Mouse (Mus musculus): ENCODE measurements around the gene Dido1.

DNA sequence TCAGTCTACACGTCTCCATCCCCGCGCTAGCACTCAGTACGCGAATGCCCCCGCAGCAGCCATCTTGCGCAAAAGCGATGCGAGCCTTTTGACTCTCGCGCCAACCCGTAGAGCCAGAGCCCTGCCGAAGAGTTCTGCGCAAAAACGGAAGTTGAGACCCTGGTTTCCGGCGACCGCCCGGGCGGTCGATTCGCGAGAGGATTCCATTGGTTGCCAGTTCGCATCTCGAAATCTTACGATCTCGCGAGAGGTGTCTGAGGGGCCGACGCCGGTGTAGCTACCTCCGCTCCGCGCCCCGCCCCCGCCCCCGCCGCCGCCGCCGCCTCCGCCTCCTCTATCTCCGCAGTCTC, at the start of gene Dido1, which contains the start of gene Gid8:
- TF ChIP-seq ZKSCAN1 (IDR thresholded peaks at IDR 0.05; ENCODE audit: low read depth, low read length): no peak
- no peak for TF ChIP-seq JUND (IDR thresholded peaks at IDR 0.05; ENCODE audit: low read depth, low read length)
- TF ChIP-seq EP300 (IDR thresholded peaks at IDR 0.05; ENCODE audit: low read depth in 1 of 2, low read length in 2 of 2): no peak
- TF ChIP-seq POLR2AphosphoS2 (IDR thresholded peaks at IDR 0.05; ENCODE audit: low read length): peak; percentile 47; the same call in 1 of the 2 replicates
- TF ChIP-seq CTCF (IDR thresholded peaks at IDR 0.05 in 2 of 3, conservative IDR thresholded peaks at IDR 0.05 in 1 of 3; ENCODE audit: control insufficient read depth in 1 of 3, insufficient read depth in 1 of 3, low read depth in 2 of 3, low read length in 3 of 3, poor library complexity in 1 of 3, severe bottlenecking in 1 of 3): no peak
- TF ChIP-seq POLR2A (IDR thresholded peaks at IDR 0.05; ENCODE audit: control insufficient read depth in 1 of 2, insufficient read depth in 1 of 2, low read depth in 1 of 2, low read length in 2 of 2, poor library complexity in 1 of 2): peak in 1 of 2 experiments; percentile 78; a peak in 2 of 4 replicates
- no peak for TF ChIP-seq UBTF (IDR thresholded peaks at IDR 0.05; ENCODE audit: borderline replicate concordance, insufficient read depth, low read depth, low read length)
- TF ChIP-seq ZC3H11A (IDR thresholded peaks at IDR 0.05; ENCODE audit: low read depth, low read length): no peak
- TF ChIP-seq KAT2A (conservative IDR thresholded peaks at IDR 0.05; ENCODE audit: low read depth, low read length): peak; percentile 82
- TF ChIP-seq E2F4 (IDR thresholded peaks at IDR 0.05; ENCODE audit: borderline replicate concordance, low read depth, low read length): no peak
- peak; percentile 92 for TF ChIP-seq CHD2 (IDR thresholded peaks at IDR 0.05; ENCODE audit: low read length)
- TF ChIP-seq RCOR1 (IDR thresholded peaks at IDR 0.05; ENCODE audit: low read depth, low read length): no peak
- TF ChIP-seq CHD1 (IDR thresholded peaks at IDR 0.05; ENCODE audit: low read depth, low read length): no peak
- no peak for TF ChIP-seq ZNF384 (IDR thresholded peaks at IDR 0.05; ENCODE audit: low read depth, low read length)
